Mouse (Mus musculus): Measurements from ENCODE around the gene Mmel1.

DNA sequence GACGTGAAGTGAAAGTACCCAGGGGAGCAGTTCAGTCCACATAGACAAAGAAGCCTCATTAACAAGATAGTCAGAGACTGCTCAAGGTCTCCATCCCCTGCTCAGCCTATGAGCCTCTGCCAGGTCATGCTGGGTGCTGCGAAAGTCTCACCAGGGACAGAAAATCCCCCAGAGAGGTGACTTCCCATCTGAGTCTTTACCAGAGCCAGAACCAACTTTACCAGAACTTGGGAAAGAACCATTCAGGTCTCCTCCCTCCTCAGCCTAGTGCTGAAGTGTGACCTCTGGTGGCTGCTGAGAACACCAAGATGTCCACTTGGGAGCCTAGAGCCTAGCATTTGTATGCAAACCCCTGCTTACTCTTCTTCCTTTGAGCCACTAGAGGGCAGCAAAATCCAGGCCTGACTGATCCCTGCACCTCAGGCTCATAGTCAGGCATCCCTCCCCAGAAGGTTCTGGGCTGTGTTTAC, 74.8 kb downstream of the Mmel1 start:
- TF ChIP-seq CTCF (IDR thresholded peaks at IDR 0.05; ENCODE audit: insufficient read depth, low read length), result peak; percentile 92
- TF ChIP-seq POLR2A (IDR thresholded peaks at IDR 0.05; ENCODE audit: borderline replicate concordance, extremely low read depth, low read depth, low read length), result no peak
